Mouse (Mus musculus): ENCODE results near the gene Casp8.

GRCm38 (mm10) chr1:58773280-58773679, 21.9 kb upstream of the Casp8 start:
- TF ChIP-seq CTCF (IDR thresholded peaks at IDR 0.05; ENCODE audit: insufficient read depth, low read length), result no peak
- no peak for TF ChIP-seq POLR2A (IDR thresholded peaks at IDR 0.05; ENCODE audit: borderline replicate concordance, extremely low read depth, low read depth, low read length)

All from lung, adult 2 months (tissue).